Mouse (Mus musculus) layer of hippocampus, adult 9-11 months (tissue): ENCODE measurements around the gene Ak4.

Experiments used
- DNase-seq: peaks from one replicate; pipeline ENCODE4 v3.0.0; 2022

Gene Ak4

GRCm38 (mm10) chr4:101462065-101462464 lies 43.0 kb downstream of the Ak4 start:
- no peak for DNase-seq

- no peak for DNase-seq
Observed at GRCm38 (mm10) chr4:101466264-101466663, 47.2 kb downstream of the Ak4 start.

- no peak for DNase-seq
Observed at GRCm38 (mm10) chr4:101469242-101469641, 50.2 kb downstream of the Ak4 start.

GRCm38 (mm10) chr4:101470543-101470942 lies 51.5 kb downstream of the Ak4 start:
- DNase-seq: no peak

GRCm38 (mm10) chr4:101472767-101473166 lies 53.7 kb downstream of the Ak4 start:
- DNase-seq: no peak

- no peak for DNase-seq
Observed at GRCm38 (mm10) chr4:101490320-101490917, 71.3 kb downstream of the Ak4 start.

GRCm38 (mm10) chr4:101491704-101492103 lies 72.6 kb downstream of the Ak4 start:
- DNase-seq: no peak

- DNase-seq: no peak
Observed at GRCm38 (mm10) chr4:101493611-101494197, 74.6 kb downstream of the Ak4 start.

GRCm38 (mm10) chr4:101496188-101496533 lies 77.1 kb downstream of the Ak4 start:
- no peak for DNase-seq

GRCm38 (mm10) chr4:101496534-101497237 lies 77.6 kb downstream of the Ak4 start, which contains the start of gene Dnajc6:
TSS of gene Dnajc6 (plus strand) at chr4:101496648.
- no peak for DNase-seq

- DNase-seq: no peak
Observed at GRCm38 (mm10) chr4:101497336-101497735, 78.3 kb downstream of the Ak4 start.

- DNase-seq: no peak
Observed at GRCm38 (mm10) chr4:101504470-101505007, 85.5 kb downstream of the Ak4 start.

GRCm38 (mm10) chr4:101505966-101506365 lies 86.9 kb downstream of the Ak4 start:
- no peak for DNase-seq

GRCm38 (mm10) chr4:101506372-101506771 lies 87.3 kb downstream of the Ak4 start:
- DNase-seq: no peak

- peak; percentile 70 for DNase-seq
Observed at GRCm38 (mm10) chr4:101507571-101508422, 88.7 kb downstream of the Ak4 start.

GRCm38 (mm10) chr4:101508431-101508830 lies 89.4 kb downstream of the Ak4 start:
- no peak for DNase-seq

GRCm38 (mm10) chr4:101508851-101509577 lies 89.9 kb downstream of the Ak4 start:
- DNase-seq: peak; percentile 31

- no peak for DNase-seq
Observed at GRCm38 (mm10) chr4:101510111-101510903, 91.2 kb downstream of the Ak4 start.

GRCm38 (mm10) chr4:101510904-101511210 lies 91.8 kb downstream of the Ak4 start:
- DNase-seq: no peak

- DNase-seq: no peak
Observed at GRCm38 (mm10) chr4:101511768-101512521, 92.9 kb downstream of the Ak4 start.

- DNase-seq: no peak
Observed at GRCm38 (mm10) chr4:101513251-101513650, 94.2 kb downstream of the Ak4 start.
